Mouse (Mus musculus) hindbrain, embryonic 14.5 days (tissue): ENCODE data around the gene Mpp3. TPM values are rescaled to one million over a fixed set of nuclear protein-coding genes. Genes with fewer than 3 reads are reported as not detected.

Experiments
- ATAC-seq: fragments of 200-750 bp; cut with Nextera tagmentation; 2 replicates; pipeline ENCODE4 v1.8.0; 2017; ENCODE audit warnings: moderate number of reproducible peaks, mild to moderate bottlenecking, moderate TSS enrichment, moderate library complexity; ENCODE audit not compliant: low FRiP score
- DNase-seq: peaks from one replicate; pipeline ENCODE4 v3.0.0-alpha.2; 2015; ENCODE audit warnings: low spot score
- H3K27ac ChIP-seq: fragments of 300-500 bp; sonication (generic); 2 replicates; pipeline ENCODE4 v1.5.1; 2014; ENCODE audit warnings: mild to moderate bottlenecking, moderate library complexity
- H3K27me3 ChIP-seq: fragments of 300-500 bp; sonication (generic); 2 replicates; pipeline ENCODE4 v1.6.1; 2014; ENCODE audit warnings: mild to moderate bottlenecking, low read length, mixed read lengths; ENCODE audit not compliant: control insufficient read depth, insufficient read depth
- H3K36me3 ChIP-seq: fragments of 300-500 bp; sonication (generic); replicated peaks from 2 replicates; pipeline ENCODE4 v1.6.1; 2014; ENCODE audit not compliant: control insufficient read depth, insufficient read depth
- H3K4me1 ChIP-seq: fragments of 300-500 bp; sonication (generic); replicated peaks from 2 replicates; pipeline ENCODE4 v1.6.1; 2014; ENCODE audit warnings: antibody characterized with exemption, low read length, mixed read lengths; ENCODE audit not compliant: control insufficient read depth, insufficient read depth
- H3K4me2 ChIP-seq: fragments of 300-500 bp; sonication (generic); replicated peaks from 2 replicates; pipeline ENCODE4 v1.6.1; 2014; ENCODE audit warnings: mild to moderate bottlenecking, moderate library complexity
- H3K4me3 ChIP-seq: fragments of 300-500 bp; sonication (generic); replicated peaks from 2 replicates; pipeline ENCODE4 v1.5.1; 2014; ENCODE audit warnings: mild to moderate bottlenecking, low read length
- H3K9ac ChIP-seq: fragments of 300-500 bp; sonication (generic); 2 replicates; pipeline ENCODE4 v1.6.1; 2014
- H3K9me3 ChIP-seq: fragments of 300-500 bp; sonication (generic); 2 replicates; pipeline ENCODE4 v1.6.1; 2016; ENCODE audit warnings: low read length; ENCODE audit not compliant: control insufficient read depth
- WGBS: fragments of 180-500 bp; shearing (Covaris S2); extraction: QIAGEN DNeasy Blood & Tissue Kit; methylation state at CpG from one replicate; pipeline ENCODE4 v1.1.7; 2014; 5-methylcytosine and 5-hydroxymethylcytosine counted together
- polyA plus RNA-seq: library from polyadenylated mRNA; unstranded; fragments of >200 nt; fragmentation: Nextera tagmentation; extraction: Ambion mirVana; gene quantifications from 2 replicates; pipeline ENCODE4 v1.2.1, GENCODE M21; 2014

Gene Mpp3
- polyA plus RNA-seq, 1 experiment from 2014 or later, result 53.5 TPM

DNA sequence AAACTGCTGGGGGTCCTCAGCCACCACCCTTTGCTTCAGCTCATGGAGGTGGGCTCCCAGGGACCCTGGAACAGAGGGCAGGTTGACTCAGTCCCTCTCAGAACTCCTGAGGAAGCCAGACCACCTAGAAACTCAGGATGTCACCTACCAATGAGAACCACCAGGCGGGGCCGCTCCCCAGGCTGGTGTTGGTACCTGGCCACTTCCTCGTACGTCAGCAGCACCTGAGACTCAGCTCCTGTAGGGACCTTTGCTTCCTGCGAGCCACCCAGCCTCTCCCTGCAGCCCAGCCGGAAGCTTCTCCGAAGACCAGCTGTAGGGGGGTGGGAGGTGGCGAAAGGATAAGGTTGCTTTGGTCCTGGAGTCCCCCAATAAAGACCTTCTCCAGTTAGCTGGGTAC lies 19.9 kb downstream of the Mpp3 start:
- 96% methylated on average over 8 of the region's 8 CpGs for WGBS
- no peak for DNase-seq

DNA sequence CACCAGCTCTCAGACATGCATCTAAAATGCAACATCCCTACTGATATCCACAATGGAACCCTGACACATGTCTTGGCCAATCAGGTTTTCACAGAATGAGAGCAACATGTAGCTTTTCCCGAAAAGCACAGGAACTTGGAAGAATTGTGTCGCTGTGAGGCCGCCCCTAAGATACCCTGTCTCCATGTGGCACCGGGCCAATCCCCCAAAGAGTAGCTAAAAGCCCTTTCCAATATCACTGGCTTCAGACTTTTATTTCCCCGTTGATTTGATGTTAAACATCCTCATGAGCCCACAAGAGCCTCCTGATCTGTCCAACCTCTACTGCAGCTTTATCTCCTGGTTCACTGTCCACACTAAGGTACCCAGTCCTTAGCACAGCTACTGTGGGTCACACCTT lies 21.6 kb downstream of the Mpp3 start:
- Histone ChIP-seq H3K9me3 (no peaks in the 10 kb centered on the region), H3K27me3 (no peaks in the 10 kb centered on the region), H3K4me2 (no peak overlapping the region), H3K9ac (no peak overlapping the region), H3K4me3 (no peak overlapping the region), H3K36me3 (peaks cover 63% of the 10 kb centered on the region), H3K27ac (no peak overlapping the region), H3K4me1 (peaks cover 14% of the 10 kb centered on the region; the same call in 1 of the 2 replicates)
- WGBS, result 59% methylated on average over 5 of the region's 5 CpGs
- ATAC-seq (no peak), DNase-seq (no peak)

More for the DNA sequence above, 19.9 kb downstream of the Mpp3 start:
- Histone ChIP-seq H3K4me1 (peaks cover 14% of the 10 kb centered on the region; the same call in 1 of the 2 replicates), H3K4me2 (no peak overlapping the region), H3K4me3 (no peak overlapping the region), H3K9me3 (no peaks in the 10 kb centered on the region), H3K9ac (no peak overlapping the region), H3K27me3 (no peaks in the 10 kb centered on the region), H3K36me3 (peaks cover 68% of the 10 kb centered on the region), H3K27ac (no peak overlapping the region)
- no peak for ATAC-seq

DNA sequence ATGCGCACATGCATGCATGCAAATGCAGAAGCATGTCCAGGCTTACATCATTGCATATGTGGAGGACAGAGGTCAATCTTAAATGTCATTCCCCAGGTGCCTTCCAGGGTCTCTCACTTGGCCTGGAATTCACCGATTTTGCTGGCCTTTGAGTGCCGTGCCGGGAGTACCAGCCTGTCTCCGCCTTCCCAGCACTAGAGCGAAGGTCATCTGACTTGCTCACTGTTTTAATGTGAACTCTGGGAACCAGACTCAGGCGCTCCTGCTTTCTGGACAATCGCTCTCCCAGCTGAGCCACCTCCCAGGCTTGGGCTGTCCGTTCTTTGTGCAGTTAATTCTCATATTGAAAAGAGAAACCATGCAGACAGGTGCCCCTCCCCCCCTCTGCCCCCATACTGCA lies 22.0 kb downstream of the Mpp3 start:
- no peak for DNase-seq
- H3K36me3 ChIP-seq, result peaks cover 67% of the 10 kb centered on the region
- ATAC-seq, result no peak
- no peak overlapping the region for H3K27ac ChIP-seq
- no peak overlapping the region for H3K4me3 ChIP-seq
- no peak overlapping the region for H3K4me2 ChIP-seq
- peaks cover 10% of the 10 kb centered on the region; the same call in 1 of the 2 replicates for H3K4me1 ChIP-seq
- WGBS, result 45% methylated on average over 9 of the region's 9 CpGs
- H3K9ac ChIP-seq, result no peak overlapping the region
- no peaks in the 10 kb centered on the region for H3K27me3 ChIP-seq
- H3K9me3 ChIP-seq, result no peaks in the 10 kb centered on the region

DNA sequence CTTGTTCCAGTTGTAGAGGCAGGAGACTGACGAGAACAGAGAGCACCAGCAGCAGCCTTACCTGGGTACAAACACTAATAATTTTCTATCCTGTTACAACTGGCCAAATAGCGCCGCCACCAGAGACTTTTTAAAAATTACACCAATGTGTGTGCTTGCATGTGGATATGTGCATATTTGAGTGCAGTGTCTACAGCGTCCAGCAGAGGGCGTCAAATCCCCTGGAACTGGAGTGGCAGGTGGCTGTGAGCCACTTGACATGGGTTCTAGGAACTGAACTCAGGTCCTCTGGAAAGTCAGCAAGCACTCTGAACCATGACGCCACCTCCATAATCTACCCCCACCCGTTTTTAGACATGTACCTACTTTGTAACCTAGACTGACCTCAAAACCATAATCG lies 24.0 kb downstream of the Mpp3 start:
- H3K9me3 ChIP-seq, result no peaks in the 10 kb centered on the region
- H3K9ac ChIP-seq, result no peak overlapping the region
- no peaks in the 10 kb centered on the region for H3K27me3 ChIP-seq
- no peak overlapping the region for H3K4me2 ChIP-seq
- peaks cover 65% of the 10 kb centered on the region for H3K36me3 ChIP-seq
- no peak overlapping the region for H3K4me3 ChIP-seq
- DNase-seq (no peak), ATAC-seq (no peak)
- no peak overlapping the region for H3K27ac ChIP-seq
- H3K4me1 ChIP-seq, result no peaks in the 10 kb centered on the region
- WGBS, result 92% methylated on average over 8 of the region's 8 CpGs

DNA sequence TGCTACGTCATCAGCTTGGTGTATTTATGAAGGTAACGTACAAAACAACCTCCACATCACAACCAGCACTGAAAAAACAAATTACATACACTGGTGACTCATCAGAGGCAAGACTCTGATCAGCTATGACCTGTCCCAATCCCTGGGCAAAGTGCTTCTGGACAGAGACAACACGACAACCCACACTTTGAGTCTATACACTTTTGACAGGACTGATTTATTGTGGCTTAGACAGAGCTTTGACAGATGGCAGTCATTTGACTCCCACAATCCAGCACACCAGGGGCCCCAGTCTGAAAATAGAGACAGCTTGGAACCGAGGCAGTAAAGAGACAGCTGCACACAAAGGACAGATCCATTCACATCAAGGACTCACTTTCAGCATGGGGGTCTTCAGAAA lies 28.8 kb downstream of the Mpp3 start:
- H3K4me1 ChIP-seq, result no peaks in the 10 kb centered on the region
- H3K4me3 ChIP-seq, result no peak overlapping the region
- no peak for DNase-seq
- no peak overlapping the region for H3K27ac ChIP-seq
- H3K9ac ChIP-seq, result no peak overlapping the region
- no peak overlapping the region for H3K4me2 ChIP-seq
- 42% methylated on average over 4 of the region's 4 CpGs for WGBS
- no peak for ATAC-seq
- no peaks in the 10 kb centered on the region for H3K27me3 ChIP-seq
- H3K9me3 ChIP-seq, result no peaks in the 10 kb centered on the region
- peaks cover 46% of the 10 kb centered on the region for H3K36me3 ChIP-seq

DNA sequence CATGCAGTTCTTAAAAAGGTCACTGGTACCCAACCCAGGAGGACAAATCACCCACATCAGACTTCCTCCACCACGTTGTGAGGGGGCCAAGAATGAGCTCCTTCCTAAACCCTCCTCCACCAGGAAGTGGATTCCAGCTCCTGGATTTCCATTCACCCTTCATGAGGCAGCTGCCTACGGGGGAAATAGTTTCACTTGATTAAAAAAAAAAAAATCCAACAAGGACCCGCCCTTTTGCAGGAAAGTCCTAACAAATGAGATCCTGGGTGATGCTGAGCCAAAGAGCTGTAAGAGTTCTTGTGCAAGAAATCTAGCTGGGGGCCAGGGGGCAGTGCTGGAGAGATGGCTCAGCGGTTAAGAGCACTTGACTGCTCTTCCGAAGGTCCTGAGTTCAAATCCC lies 30.0 kb downstream of the Mpp3 start:
- Histone ChIP-seq H3K4me2 (no peak overlapping the region), H3K36me3 (peaks cover 34% of the 10 kb centered on the region), H3K27ac (no peak overlapping the region), H3K9me3 (no peaks in the 10 kb centered on the region), H3K4me3 (no peak overlapping the region), H3K4me1 (no peaks in the 10 kb centered on the region), H3K27me3 (no peaks in the 10 kb centered on the region), H3K9ac (no peak overlapping the region)
- no peak for DNase-seq
- 57% methylated on average over 5 of the region's 5 CpGs for WGBS
- no peak for ATAC-seq

DNA sequence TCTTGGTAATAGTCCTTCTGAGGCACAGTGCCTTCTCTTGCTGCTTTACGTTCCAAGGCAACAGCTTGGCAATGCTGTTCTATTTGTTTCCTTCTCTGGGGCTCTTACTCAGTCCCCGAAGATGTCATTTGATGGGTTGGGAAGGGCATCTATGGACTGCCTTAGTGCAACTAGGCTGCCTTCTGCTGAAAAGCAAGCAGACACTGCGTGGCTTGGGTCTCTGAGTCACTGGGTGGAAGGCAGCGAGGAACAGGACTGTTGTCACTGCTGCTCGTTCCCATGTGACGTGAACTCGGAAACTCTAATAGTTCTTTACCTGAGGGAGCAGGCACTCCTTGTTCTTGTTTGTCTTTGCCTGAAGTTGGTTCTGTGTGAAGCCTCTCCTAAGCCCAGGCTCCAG lies 32.3 kb downstream of the Mpp3 start:
- no peaks in the 10 kb centered on the region for H3K9me3 ChIP-seq
- H3K9ac ChIP-seq, result no peak overlapping the region
- no peaks in the 10 kb centered on the region for H3K27me3 ChIP-seq
- H3K36me3 ChIP-seq, result peaks cover 17% of the 10 kb centered on the region
- WGBS, result 90% methylated on average over 7 of the region's 7 CpGs
- no peak for DNase-seq
- no peak overlapping the region for H3K4me3 ChIP-seq
- ATAC-seq, result no peak
- no peak overlapping the region for H3K27ac ChIP-seq
- no peak overlapping the region for H3K4me2 ChIP-seq
- no peaks in the 10 kb centered on the region for H3K4me1 ChIP-seq

DNA sequence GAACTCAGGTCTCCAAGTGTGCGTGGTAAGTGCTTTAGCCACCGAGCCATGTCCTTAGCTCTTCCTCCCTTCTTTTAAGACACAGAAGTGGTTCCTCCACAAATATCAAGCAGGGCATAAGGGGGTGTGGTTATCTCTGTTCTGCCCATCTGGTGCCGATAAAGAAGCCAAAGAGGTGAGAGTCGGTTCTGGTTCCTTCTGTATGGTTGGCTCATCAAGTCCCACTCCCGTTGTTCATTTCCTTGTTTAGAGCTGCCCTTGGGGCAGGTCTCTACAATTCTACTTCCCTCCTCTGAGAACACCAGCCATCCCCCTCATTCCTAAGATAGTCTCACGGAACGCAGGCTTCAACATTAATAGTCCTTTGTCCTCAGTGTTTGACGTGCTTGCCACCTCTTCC lies 34.2 kb downstream of the Mpp3 start:
- 78% methylated on average over 8 of the region's 8 CpGs for WGBS

DNA sequence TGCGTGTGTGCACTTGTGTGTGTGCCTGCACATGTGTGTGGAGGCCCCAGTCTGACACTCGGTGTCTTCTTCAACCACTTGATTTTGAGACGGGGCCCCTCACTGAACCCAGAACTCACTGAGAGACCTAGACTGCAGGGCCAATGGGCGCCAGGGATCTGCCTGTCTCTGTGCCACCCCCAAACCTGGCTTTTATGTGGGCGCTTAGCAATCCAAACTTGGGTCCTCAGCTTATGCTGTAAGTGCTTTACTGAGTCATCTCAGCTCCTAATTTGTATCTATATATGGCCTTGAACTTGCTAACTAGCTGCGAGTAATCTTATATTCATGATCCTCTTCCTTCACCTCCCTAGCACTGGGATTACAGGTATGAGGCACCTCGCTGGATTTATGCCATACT lies 35.9 kb downstream of the Mpp3 start:
- no peak overlapping the region for H3K9ac ChIP-seq
- DNase-seq (no peak), ATAC-seq (no peak)
- 0 out of 2 replicates have a peak, but pooled peaks cover 9% of the 10 kb centered on the region for H3K36me3 ChIP-seq
- no peak overlapping the region for H3K27ac ChIP-seq
- no peak overlapping the region for H3K4me3 ChIP-seq
- WGBS, result 91% methylated on average over 7 of the region's 7 CpGs
- no peaks in the 10 kb centered on the region for H3K4me1 ChIP-seq
- H3K27me3 ChIP-seq, result no peaks in the 10 kb centered on the region
- no peak overlapping the region for H3K4me2 ChIP-seq
- no peaks in the 10 kb centered on the region for H3K9me3 ChIP-seq

More for the DNA sequence above, 34.2 kb downstream of the Mpp3 start:
- H3K9ac ChIP-seq, result no peak overlapping the region
- DNase-seq, result no peak
- H3K36me3 ChIP-seq, result 0 out of 2 replicates have a peak, but pooled peaks cover 9% of the 10 kb centered on the region
- H3K27ac ChIP-seq, result no peak overlapping the region
- no peaks in the 10 kb centered on the region for H3K27me3 ChIP-seq
- no peaks in the 10 kb centered on the region for H3K4me1 ChIP-seq
- no peak for ATAC-seq
- no peaks in the 10 kb centered on the region for H3K9me3 ChIP-seq
- H3K4me3 ChIP-seq, result no peak overlapping the region
- H3K4me2 ChIP-seq, result no peak overlapping the region

DNA sequence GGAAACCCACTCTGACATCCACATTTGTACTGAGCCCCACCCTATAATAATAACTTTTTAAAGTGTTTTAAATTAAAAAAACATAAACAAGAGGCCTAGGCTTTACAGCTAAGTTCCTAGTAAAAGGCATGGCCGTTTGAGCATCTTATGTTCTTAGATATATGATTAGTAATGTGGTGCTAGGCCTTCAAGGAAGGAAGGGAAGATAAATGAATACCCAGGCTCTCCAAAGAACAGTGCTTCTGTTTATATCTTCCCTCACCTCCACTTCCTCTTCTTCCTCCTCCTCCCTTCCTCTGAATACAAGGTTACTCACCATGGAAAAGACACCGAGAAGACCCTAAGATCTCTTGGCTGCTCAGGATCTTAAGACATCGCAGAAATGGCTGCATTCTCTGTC lies 36.4 kb downstream of the Mpp3 start:
- no peak for ATAC-seq
- no peaks in the 10 kb centered on the region for H3K9me3 ChIP-seq
- H3K9ac ChIP-seq, result no peak overlapping the region
- H3K27me3 ChIP-seq, result no peaks in the 10 kb centered on the region
- H3K4me1 ChIP-seq, result no peaks in the 10 kb centered on the region
- no peak overlapping the region for H3K4me2 ChIP-seq
- no peak overlapping the region for H3K4me3 ChIP-seq
- no peak overlapping the region for H3K27ac ChIP-seq
- no peak for DNase-seq
- WGBS, result 76% methylated on average over 3 of the region's 3 CpGs
- H3K36me3 ChIP-seq, result 0 out of 2 replicates have a peak, but pooled peaks cover 9% of the 10 kb centered on the region
